Mouse (Mus musculus) embryonic fibroblast, embryonic 13.5 days (primary cell): ENCODE data around the gene Mapkbp1. TPM values are rescaled to one million over a fixed set of nuclear protein-coding genes. Genes with fewer than 3 reads are reported as not detected.
A peak's percentile ranks its signal among the peaks of the same experiment; 100 is the strongest.

Experiments
- H3K27ac ChIP-seq: 2 replicates; pipeline ENCODE4 v1.5.1; 2012; ENCODE audit warnings: low read length, control low read depth, inconsistent platforms; ENCODE audit not compliant: insufficient read depth
- H3K4me1 ChIP-seq: 2 replicates; pipeline ENCODE4 v1.6.1; 2011; ENCODE audit warnings: low read length; ENCODE audit not compliant: control insufficient read depth, insufficient read depth
- H3K4me3 ChIP-seq: 2 replicates; pipeline ENCODE4 v1.5.1; 2011; ENCODE audit warnings: mild to moderate bottlenecking, control low read depth, low read length; ENCODE audit not compliant: insufficient read depth
- CTCF ChIP-seq: IDR thresholded peaks from 2 replicates; pipeline ENCODE4 v1.5.1; 2011; ENCODE audit warnings: mild to moderate bottlenecking, control low read depth, low read length, moderate library complexity, borderline replicate concordance; ENCODE audit not compliant: insufficient read depth
- POLR2A ChIP-seq: IDR thresholded peaks from 2 replicates; pipeline ENCODE4 v1.6.1; 2011; ENCODE audit warnings: low read depth, mild to moderate bottlenecking, control low read depth, low read length, moderate library complexity
- polyA plus RNA-seq: library from polyadenylated mRNA; stranded (reverse); fragments of >200 nt; gene quantifications from 2 replicates; pipeline ENCODE4 v1.2.4, GENCODE M21; 2011; ENCODE audit warnings: low read depth; ENCODE audit not compliant: missing spikeins, insufficient read length

Gene Mapkbp1
- polyA plus RNA-seq, result 14.6 and 16.2 TPM in 2 replicates

DNA sequence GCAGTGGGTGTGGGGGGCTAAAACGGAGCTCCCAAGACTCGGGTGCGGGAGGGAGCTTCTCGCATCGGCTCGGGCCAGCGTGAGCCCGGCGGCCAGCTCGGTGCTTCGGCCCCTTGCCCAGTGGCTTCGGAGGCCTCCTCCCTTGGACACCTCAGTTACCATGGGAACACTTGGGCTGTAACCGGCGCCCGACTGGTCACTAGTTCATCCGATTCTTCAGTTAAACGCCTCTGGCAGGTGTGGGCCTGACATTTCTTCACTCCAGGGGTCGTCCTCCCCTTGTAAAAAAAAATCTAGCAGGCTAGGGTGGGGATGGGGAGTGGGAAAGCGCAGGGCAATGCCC lies at the start of gene Mapkbp1:
Gene Mapkbp1, plus strand, starts transcription at position 163 of the 343 bp plus-strand sequence.
- no peak for TF ChIP-seq POLR2A
- TF ChIP-seq CTCF, result no peak
- Histone ChIP-seq H3K4me3 (peak within 1 kb of the TSS; percentile 68), H3K4me1 (peaks cover 6% of the 10 kb centered on the region), H3K27ac (peak within 1 kb of the TSS; percentile 64)

- Histone ChIP-seq H3K27ac (no peak overlapping the region), H3K4me3 (no peak overlapping the region), H3K4me1 (peaks cover 6% of the 10 kb centered on the region)
- TF ChIP-seq CTCF (no peak), POLR2A (no peak)
These were observed 1.9 kb upstream of the Mapkbp1 start for GRCm38 (mm10) chr2:119970571-119970970.

GRCm38 (mm10) chr2:119971316-119971715 lies 1.2 kb upstream of the Mapkbp1 start:
- H3K4me1 ChIP-seq, result peaks cover 6% of the 10 kb centered on the region
- TF ChIP-seq POLR2A (no peak), CTCF (no peak)
- H3K27ac ChIP-seq, result peak overlapping the region; percentile 64
- H3K4me3 ChIP-seq, result no peak overlapping the region

DNA sequence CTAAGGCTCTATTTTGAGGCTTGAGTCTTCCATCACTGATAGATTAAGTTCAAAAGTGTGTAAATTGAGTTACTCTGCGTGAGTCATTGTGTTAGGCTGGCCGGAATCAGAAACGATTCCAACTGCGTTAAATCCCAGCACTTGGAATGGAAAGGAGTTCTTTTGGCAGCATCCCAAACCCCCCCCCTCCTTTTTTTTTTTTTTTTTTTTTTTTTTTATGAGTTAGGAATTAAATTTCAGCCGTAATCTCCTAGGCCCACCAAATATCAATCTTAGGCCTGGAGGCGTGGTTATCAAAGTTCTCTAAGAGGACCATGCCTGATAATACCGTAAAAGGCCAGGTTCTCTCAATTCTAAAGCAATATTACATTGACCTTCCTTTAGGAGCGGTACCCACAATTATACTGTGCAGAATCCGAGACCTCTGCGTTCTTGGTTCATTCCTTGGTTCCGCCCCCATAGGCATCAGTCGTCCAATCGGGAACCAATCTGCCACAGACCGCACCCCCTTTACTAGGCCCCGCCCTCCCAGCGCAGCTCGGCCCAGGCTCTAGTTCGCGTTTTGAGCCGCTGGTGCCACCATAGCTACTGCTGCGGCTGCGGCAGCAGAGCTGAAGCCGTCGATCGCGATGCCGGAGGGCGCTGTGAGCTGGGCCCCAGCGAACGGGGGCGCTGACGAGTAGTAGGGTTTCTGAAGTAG lies 512 bp upstream of the Mapkbp1 start:
- Histone ChIP-seq H3K4me1 (peaks cover 6% of the 10 kb centered on the region), H3K27ac (peak overlapping the region; percentile 64), H3K4me3 (peak overlapping the region; percentile 68)
- TF ChIP-seq POLR2A, result peak; percentile 97
- TF ChIP-seq CTCF, result peak; percentile 30; the same call in 1 of the 2 replicates

- no peak for TF ChIP-seq CTCF
- no peak for TF ChIP-seq POLR2A
- Histone ChIP-seq H3K4me1 (no peaks in the 10 kb centered on the region), H3K4me3 (no peak overlapping the region), H3K27ac (no peak overlapping the region)
These were observed 8.0 kb downstream of the Mapkbp1 start for GRCm38 (mm10) chr2:119980343-119980986.

GRCm38 (mm10) chr2:119981631-119982030 lies 9.1 kb downstream of the Mapkbp1 start:
- H3K4me1 ChIP-seq, result no peaks in the 10 kb centered on the region
- no peak for TF ChIP-seq POLR2A
- TF ChIP-seq CTCF, result no peak
- H3K4me3 ChIP-seq, result no peak overlapping the region
- H3K27ac ChIP-seq, result no peak overlapping the region

- TF ChIP-seq CTCF, result no peak
- TF ChIP-seq POLR2A, result no peak
- H3K4me1 ChIP-seq, result no peaks in the 10 kb centered on the region
- no peak overlapping the region for H3K4me3 ChIP-seq
- H3K27ac ChIP-seq, result no peak overlapping the region
These were observed 13.4 kb downstream of the Mapkbp1 start for GRCm38 (mm10) chr2:119985871-119986270.

- TF ChIP-seq CTCF, result no peak
- TF ChIP-seq POLR2A, result no peak
- H3K4me3 ChIP-seq, result no peak overlapping the region
- H3K27ac ChIP-seq, result no peak overlapping the region
- H3K4me1 ChIP-seq, result no peaks in the 10 kb centered on the region
These were observed 13.9 kb downstream of the Mapkbp1 start for GRCm38 (mm10) chr2:119986369-119986768.

DNA sequence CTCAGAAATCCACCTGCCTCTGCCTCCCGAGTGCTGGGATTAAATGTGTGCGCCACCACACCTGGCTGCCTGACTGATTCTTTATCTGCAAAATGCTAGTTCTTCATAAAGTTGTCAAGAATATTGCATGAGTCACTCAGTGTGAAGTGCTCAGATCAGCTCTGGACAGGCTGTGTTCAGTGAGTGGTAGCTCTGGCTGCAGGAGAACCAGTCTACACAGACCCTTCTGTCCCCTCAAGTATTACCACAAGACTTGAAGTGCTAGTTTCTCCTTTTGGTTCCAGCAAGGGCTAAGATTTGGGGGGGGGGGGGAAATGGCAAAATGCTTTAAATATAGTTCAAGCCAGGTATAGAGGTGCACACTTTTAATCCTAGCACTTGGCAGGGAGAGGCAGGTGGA lies 14.9 kb downstream of the Mapkbp1 start:
- H3K4me1 ChIP-seq, result no peaks in the 10 kb centered on the region
- H3K27ac ChIP-seq, result no peak overlapping the region
- TF ChIP-seq POLR2A (no peak), CTCF (no peak)
- H3K4me3 ChIP-seq, result no peak overlapping the region

GRCm38 (mm10) chr2:119988952-119989351 lies 16.5 kb downstream of the Mapkbp1 start:
- Histone ChIP-seq H3K27ac (no peak overlapping the region), H3K4me1 (no peaks in the 10 kb centered on the region), H3K4me3 (no peak overlapping the region)
- TF ChIP-seq POLR2A (no peak), CTCF (no peak)

DNA sequence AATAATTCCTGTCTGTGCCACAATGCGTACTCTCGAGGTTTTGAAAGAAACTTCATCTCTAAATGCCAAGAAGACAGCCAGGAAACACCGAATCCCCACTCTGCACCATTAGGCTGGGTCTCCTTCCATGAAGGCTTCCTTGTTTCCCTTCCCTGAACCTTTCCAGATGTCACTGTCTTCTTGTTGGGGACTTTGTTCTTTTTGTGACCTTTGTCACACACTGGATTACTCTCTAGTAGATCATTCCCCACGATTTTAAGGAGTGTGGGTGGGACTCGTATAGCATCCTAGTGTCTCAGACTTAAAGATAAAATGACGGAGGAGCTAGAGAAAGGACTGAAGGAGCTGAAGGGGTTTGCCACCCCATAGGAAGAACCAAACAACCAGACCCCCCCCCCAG lies 18.4 kb downstream of the Mapkbp1 start:
- Histone ChIP-seq H3K27ac (no peak overlapping the region), H3K4me1 (peaks cover 6% of the 10 kb centered on the region), H3K4me3 (no peak overlapping the region)
- TF ChIP-seq CTCF (no peak), POLR2A (no peak)
